Comparison of ENCODE assay signal across 8 mouse cellular contexts in the genomic region with DNA sequence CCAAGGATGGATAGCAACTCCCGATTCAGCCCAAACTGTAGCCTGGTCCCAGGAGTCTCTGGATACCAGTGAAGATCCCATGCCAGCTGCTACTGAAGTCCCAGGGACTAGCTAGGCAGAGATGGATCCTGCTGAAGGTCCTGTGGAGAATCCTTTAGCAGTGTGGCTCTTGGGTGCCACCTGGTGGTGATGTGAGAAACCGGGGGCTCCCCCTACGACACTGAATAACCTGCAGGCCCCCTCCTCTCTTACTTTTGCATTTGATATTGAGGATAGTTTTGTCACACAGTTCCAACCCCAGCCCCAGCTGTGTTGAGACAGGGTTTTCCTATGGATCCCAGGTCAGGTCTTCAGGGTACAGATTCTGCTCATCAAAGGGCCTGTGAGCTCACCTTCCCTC. TPM values are rescaled to one million over a fixed set of nuclear protein-coding genes. Genes with fewer than 3 reads are reported as not detected.
DNase-seq lines count a peak whose midpoint lies in the region; ATAC-seq and TF ChIP-seq lines count a peak whose summit lies in the region.

No protein-coding gene starts in this region.

- no peaks in the 10 kb centered on the region; the same call in 1 of the 2 replicates for H3K36me3 ChIP-seq in testis, adult 2 months (ENCODE audit: control insufficient read depth, insufficient read depth, low read length)
- H3K36me3 ChIP-seq in intestine, embryonic 15.5 days = peaks cover 22% of the 10 kb centered on the region
- H3K36me3 ChIP-seq in limb, embryonic 11.5 days (ENCODE audit: control insufficient read depth, insufficient read depth, low read length) = peaks cover 20% of the 10 kb centered on the region
- peaks cover 23% of the 10 kb centered on the region for H3K36me3 ChIP-seq in midbrain, embryonic 15.5 days (replicated peaks)

- no peak for DNase-seq in testis, postnatal 14 days (ENCODE audit: low spot score)
- peak; percentile 76 to 82 for DNase-seq in cerebellum, postnatal 25 days
- peak; percentile 43 for DNase-seq in gastrocnemius, adult 18-20 months (ENCODE audit: low spot score)
- DNase-seq in limb, embryonic 11.5 days (ENCODE audit: low spot score) = peak; percentile 82
- DNase-seq in spleen, postnatal 36 days (ENCODE audit: low spot score in 2 of 2) = peak; percentile 26 to 37

- no peak overlapping the region for H3K27ac ChIP-seq in testis, adult 2 months (ENCODE audit: control insufficient read depth, insufficient read depth, low read depth, low read length)
- H3K27ac ChIP-seq in intestine, embryonic 15.5 days = no peak overlapping the region
- H3K27ac ChIP-seq in limb, embryonic 11.5 days (replicated peaks; ENCODE audit: low read depth, low read length) = no peak overlapping the region
- no peak overlapping the region for H3K27ac ChIP-seq in midbrain, embryonic 15.5 days

- no peak overlapping the region for H3K4me2 ChIP-seq in intestine, embryonic 15.5 days (replicated peaks)
- H3K4me2 ChIP-seq in limb, embryonic 11.5 days (ENCODE audit: low read depth, severe bottlenecking) = no peak overlapping the region
- no peak overlapping the region for H3K4me2 ChIP-seq in midbrain, embryonic 15.5 days

- no peaks in the 10 kb centered on the region for H3K4me1 ChIP-seq in testis, adult 2 months (ENCODE audit: control insufficient read depth, insufficient read depth, low read length)
- H3K4me1 ChIP-seq in intestine, embryonic 15.5 days (replicated peaks) = 0 out of 2 replicates have a peak, but pooled peaks cover 3% of the 10 kb centered on the region
- no peaks in the 10 kb centered on the region for H3K4me1 ChIP-seq in limb, embryonic 11.5 days (ENCODE audit: control insufficient read depth, insufficient read depth, low read length)
- no peaks in the 10 kb centered on the region for H3K4me1 ChIP-seq in midbrain, embryonic 15.5 days

- TF ChIP-seq CTCF in testis, adult 2 months (IDR thresholded peaks at IDR 0.05; ENCODE audit: control insufficient read depth, insufficient read depth, insufficient replicate concordance, low read depth, low read length) = peak; percentile 46; the same call in 1 of the 2 replicates

- 21% methylated on average over 3 of the region's 3 CpGs for WGBS in intestine, embryonic 15.5 days
- WGBS in limb, embryonic 11.5 days = 25% methylated on average over 3 of the region's 3 CpGs
- 21% methylated on average over 3 of the region's 3 CpGs for WGBS in midbrain, embryonic 15.5 days

- H3K4me3 ChIP-seq in testis, adult 2 months (ENCODE audit: control insufficient read depth, low read depth, low read length) = no peak overlapping the region
- no peak overlapping the region for H3K4me3 ChIP-seq in intestine, embryonic 15.5 days (replicated peaks)
- H3K4me3 ChIP-seq in limb, embryonic 11.5 days (ENCODE audit: low read depth, low read length) = no peak overlapping the region
- H3K4me3 ChIP-seq in midbrain, embryonic 15.5 days = no peak overlapping the region

- no peaks in the 10 kb centered on the region for H3K9me3 ChIP-seq in intestine, embryonic 15.5 days
- H3K9me3 ChIP-seq in limb, embryonic 11.5 days (ENCODE audit: control insufficient read depth, low read length) = no peaks in the 10 kb centered on the region
- H3K9me3 ChIP-seq in midbrain, embryonic 15.5 days = no peaks in the 10 kb centered on the region

- peak; percentile 35; the same call in 1 of the 2 replicates for ATAC-seq in intestine, embryonic 15.5 days
- peak; percentile 78 for ATAC-seq in limb, embryonic 11.5 days (ENCODE audit: insufficient number of reproducible peaks, low FRiP score, low TSS enrichment, low read depth)
- ATAC-seq in midbrain, embryonic 15.5 days (replicated peaks) = peak; percentile 50

- H3K27me3 ChIP-seq in testis, adult 2 months (ENCODE audit: control insufficient read depth, insufficient read depth, low read length) = no peaks in the 10 kb centered on the region
- H3K27me3 ChIP-seq in intestine, embryonic 15.5 days (replicated peaks) = no peaks in the 10 kb centered on the region
- H3K27me3 ChIP-seq in limb, embryonic 11.5 days (ENCODE audit: control insufficient read depth, insufficient read depth, low read length) = no peaks in the 10 kb centered on the region
- no peaks in the 10 kb centered on the region for H3K27me3 ChIP-seq in midbrain, embryonic 15.5 days (replicated peaks)

- no peak for TF ChIP-seq POLR2A in testis, adult 2 months (IDR thresholded peaks at IDR 0.05; ENCODE audit: control insufficient read depth, low read depth, low read length)

- no peak overlapping the region for H3K9ac ChIP-seq in intestine, embryonic 15.5 days
- no peak overlapping the region for H3K9ac ChIP-seq in limb, embryonic 11.5 days (ENCODE audit: low read length)
- no peak overlapping the region for H3K9ac ChIP-seq in midbrain, embryonic 15.5 days

RNA-seq across cellular contexts. Expression of a gene that starts 4.3 kb away (rescaled TPM):
- 2.0 and 2.3 TPM in 2 replicates for polyA plus RNA-seq in testis, adult 2 months (2012; rRNA removed)
- total RNA-seq in gastrocnemius, adult 18-20 months (2021) = under 1 TPM; 0.28 to 0.84 TPM
- 1.3 and 1.4 TPM in 2 replicates for polyA plus RNA-seq in intestine, embryonic 15.5 days (2015; fragmentation: Nextera tagmentation; extraction: Ambion mirVana)
- 0.73 and 0.84 TPM in 2 replicates for polyA plus RNA-seq in limb, embryonic 11.5 days (2014; fragmentation: Nextera tagmentation; extraction: Ambion mirVana)
- 1.4 and 2.0 TPM in 2 replicates for polyA plus RNA-seq in midbrain, embryonic 15.5 days (2015; fragmentation: Nextera tagmentation; extraction: Ambion mirVana)

RNA-seq across cellular contexts. Expression of a gene that starts 25.9 kb away (rescaled TPM):
- 92.2 and 99.2 TPM in 2 replicates for polyA plus RNA-seq in testis, adult 2 months (2012; rRNA removed)
- total RNA-seq in gastrocnemius, adult 18-20 months (2021) = 10 to 100 TPM; 28.5 to 30.1 TPM
- 66.7 and 74.7 TPM in 2 replicates for polyA plus RNA-seq in intestine, embryonic 15.5 days (2015; fragmentation: Nextera tagmentation; extraction: Ambion mirVana)
- polyA plus RNA-seq in limb, embryonic 11.5 days (2014; fragmentation: Nextera tagmentation; extraction: Ambion mirVana) = 65.3 and 78.6 TPM in 2 replicates
- polyA plus RNA-seq in midbrain, embryonic 15.5 days (2015; fragmentation: Nextera tagmentation; extraction: Ambion mirVana) = 78.4 and 86.1 TPM in 2 replicates

RNA-seq across cellular contexts. Expression of a gene that starts 26.2 kb away (rescaled TPM):
- 104 and 116 TPM in 2 replicates for polyA plus RNA-seq in testis, adult 2 months (2012; rRNA removed)
- 10 to 100 TPM; 39.2 to 49.7 TPM for total RNA-seq in gastrocnemius, adult 18-20 months (2021)
- polyA plus RNA-seq in intestine, embryonic 15.5 days (2015; fragmentation: Nextera tagmentation; extraction: Ambion mirVana) = 79.3 and 86.2 TPM in 2 replicates
- polyA plus RNA-seq in limb, embryonic 11.5 days (2014; fragmentation: Nextera tagmentation; extraction: Ambion mirVana) = 119 and 132 TPM in 2 replicates
- polyA plus RNA-seq in midbrain, embryonic 15.5 days (2015; fragmentation: Nextera tagmentation; extraction: Ambion mirVana) = 120 and 129 TPM in 2 replicates

RNA-seq across cellular contexts. Expression of a gene that starts 46.2 kb away (rescaled TPM):
- 1,198 and 1,268 TPM in 2 replicates for polyA plus RNA-seq in testis, adult 2 months (2012; rRNA removed)
- total RNA-seq in gastrocnemius, adult 18-20 months (2021) = not detected
- not detected in 2 replicates for polyA plus RNA-seq in intestine, embryonic 15.5 days (2015; fragmentation: Nextera tagmentation; extraction: Ambion mirVana)
- polyA plus RNA-seq in limb, embryonic 11.5 days (2014; fragmentation: Nextera tagmentation; extraction: Ambion mirVana) = not detected in 2 replicates
- not detected in 2 replicates for polyA plus RNA-seq in midbrain, embryonic 15.5 days (2015; fragmentation: Nextera tagmentation; extraction: Ambion mirVana)

RNA-seq across cellular contexts. Expression of a gene that starts 51.1 kb away (rescaled TPM):
- 253 and 274 TPM in 2 replicates for polyA plus RNA-seq in testis, adult 2 months (2012; rRNA removed)
- 100 to 1,000 TPM; 137 to 141 TPM for total RNA-seq in gastrocnemius, adult 18-20 months (2021)
- polyA plus RNA-seq in intestine, embryonic 15.5 days (2015; fragmentation: Nextera tagmentation; extraction: Ambion mirVana) = 283 and 287 TPM in 2 replicates
- 198 and 203 TPM in 2 replicates for polyA plus RNA-seq in limb, embryonic 11.5 days (2014; fragmentation: Nextera tagmentation; extraction: Ambion mirVana)
- 169 and 175 TPM in 2 replicates for polyA plus RNA-seq in midbrain, embryonic 15.5 days (2015; fragmentation: Nextera tagmentation; extraction: Ambion mirVana)
